Mouse (Mus musculus): ENCODE measurements around the gene Pde4c. TPM values are rescaled to one million over a fixed set of nuclear protein-coding genes. Genes with fewer than 3 reads are reported as not detected.

The Pde4c gene
- polyA plus RNA-seq, 2 experiments = 0.74 to 1.6 TPM

GRCm38 (mm10) chr8:70757523-70758307 lies 34.2 kb downstream of the Pde4c start:
- Histone ChIP-seq H3K9me3 (ENCODE audit: control insufficient read depth, low read length) (no peaks in the 10 kb centered on the region), H3K9ac (replicated peaks) (no peak overlapping the region), H3K36me3 (replicated peaks; ENCODE audit: control insufficient read depth, insufficient read depth, low read depth) (no peaks in the 10 kb centered on the region; the same call in 1 of the 2 replicates), H3K4me1 (replicated peaks; ENCODE audit: control insufficient read depth in 2 of 2, insufficient read depth in 2 of 2, low read length in 1 of 2) (peaks cover 27 to 43% of the 10 kb centered on the region in 2 experiments), H3K27me3 (ENCODE audit: control insufficient read depth, insufficient read depth, low read length) (no peaks in the 10 kb centered on the region), H3K27ac (no peak overlapping the region), H3K4me3 (ENCODE audit: insufficient read depth in 1 of 2, low read depth in 2 of 2, low read length in 2 of 2) (no peak overlapping the region), H3K4me2 (ENCODE audit: low read depth) (no peak overlapping the region)
- 71% methylated on average over 22 of the region's 22 CpGs for WGBS (ENCODE audit: insufficient replicate concordance)
- no peak for ATAC-seq (ENCODE audit: insufficient read depth)
- TF ChIP-seq CTCF (IDR thresholded peaks at IDR 0.05; ENCODE audit: low read depth) (peak; percentile 77), EP300 (IDR thresholded peaks at IDR 0.05; ENCODE audit: low read depth) (no peak)
- DNase-seq (ENCODE audit: low read depth in 3 of 3, low spot score in 3 of 3) = no peak

- H3K27me3 ChIP-seq (ENCODE audit: control insufficient read depth, insufficient read depth, low read length) = no peaks in the 10 kb centered on the region
- no peaks in the 10 kb centered on the region for H3K9me3 ChIP-seq (ENCODE audit: control insufficient read depth, low read length)
- TF ChIP-seq EP300 (IDR thresholded peaks at IDR 0.05; ENCODE audit: low read depth) (no peak), CTCF (IDR thresholded peaks at IDR 0.05; ENCODE audit: low read depth) (no peak)
- 78% methylated on average over 7 of the region's 7 CpGs for WGBS (ENCODE audit: insufficient replicate concordance)
- no peaks in the 10 kb centered on the region; the same call in 1 of the 2 replicates for H3K36me3 ChIP-seq (replicated peaks; ENCODE audit: control insufficient read depth, insufficient read depth, low read depth)
- DNase-seq (ENCODE audit: low read depth in 3 of 3, low spot score in 3 of 3) = no peak
- H3K4me2 ChIP-seq (ENCODE audit: low read depth) = no peak overlapping the region
- H3K9ac ChIP-seq (replicated peaks) = no peak overlapping the region
- H3K4me1 ChIP-seq (replicated peaks; ENCODE audit: control insufficient read depth in 2 of 2, insufficient read depth in 2 of 2, low read length in 1 of 2) = peaks cover 29 to 43% of the 10 kb centered on the region in 2 experiments
- no peak for ATAC-seq (ENCODE audit: insufficient read depth)
- no peak overlapping the region for H3K4me3 ChIP-seq (ENCODE audit: insufficient read depth in 1 of 2, low read depth in 2 of 2, low read length in 2 of 2)
- no peak overlapping the region for H3K27ac ChIP-seq
Observed at GRCm38 (mm10) chr8:70758308-70758615, 34.7 kb downstream of the Pde4c start.

GRCm38 (mm10) chr8:70758616-70759561 lies 35.4 kb downstream of the Pde4c start:
- H3K36me3 ChIP-seq (replicated peaks; ENCODE audit: control insufficient read depth, insufficient read depth, low read depth) = no peaks in the 10 kb centered on the region; the same call in 1 of the 2 replicates
- peak overlapping the region in 1 of 2 experiments; percentile 76; a peak in 1 of 4 replicates for H3K4me3 ChIP-seq (ENCODE audit: insufficient read depth in 1 of 2, low read depth in 2 of 2, low read length in 2 of 2)

GRCm38 (mm10) chr8:70760350-70760749 lies 36.8 kb downstream of the Pde4c start:
- peak overlapping the region; percentile 96 for H3K4me2 ChIP-seq (ENCODE audit: low read depth)
- WGBS (ENCODE audit: insufficient replicate concordance) = under 1% methylated on average over 22 of the region's 22 CpGs
- no peaks in the 10 kb centered on the region for H3K9me3 ChIP-seq (ENCODE audit: control insufficient read depth, low read length)
- peak overlapping the region; percentile 62 to 76 for H3K4me3 ChIP-seq (ENCODE audit: insufficient read depth in 1 of 2, low read depth in 2 of 2, low read length in 2 of 2)
- no peak for TF ChIP-seq CTCF (IDR thresholded peaks at IDR 0.05; ENCODE audit: low read depth)
- no peak for TF ChIP-seq EP300 (IDR thresholded peaks at IDR 0.05; ENCODE audit: low read depth)
- ATAC-seq (ENCODE audit: insufficient read depth) (peak; percentile 4; the same call in 1 of the 2 replicates), DNase-seq (ENCODE audit: low read depth in 3 of 3, low spot score in 3 of 3) (no peak)
- H3K27ac ChIP-seq = peak overlapping the region; percentile 87
- peaks cover 48 to 49% of the 10 kb centered on the region in 2 experiments for H3K4me1 ChIP-seq (replicated peaks; ENCODE audit: control insufficient read depth in 2 of 2, insufficient read depth in 2 of 2, low read length in 1 of 2)
- H3K36me3 ChIP-seq (replicated peaks; ENCODE audit: control insufficient read depth, insufficient read depth, low read depth) = no peaks in the 10 kb centered on the region; the same call in 1 of the 2 replicates
- H3K27me3 ChIP-seq (ENCODE audit: control insufficient read depth, insufficient read depth, low read length) = no peaks in the 10 kb centered on the region
- peak overlapping the region; percentile 75 for H3K9ac ChIP-seq (replicated peaks)

More at GRCm38 (mm10) chr8:70758616-70759561, 35.4 kb downstream of the Pde4c start:
- Histone ChIP-seq H3K4me1 (replicated peaks; ENCODE audit: control insufficient read depth in 2 of 2, insufficient read depth in 2 of 2, low read length in 1 of 2) (peaks cover 35 to 44% of the 10 kb centered on the region in 2 experiments), H3K27ac (peak overlapping the region; percentile 87; the same call in 1 of the 2 replicates), H3K9ac (replicated peaks) (no peak overlapping the region), H3K4me2 (ENCODE audit: low read depth) (peak overlapping the region; percentile 96), H3K27me3 (ENCODE audit: control insufficient read depth, insufficient read depth, low read length) (no peaks in the 10 kb centered on the region), H3K9me3 (ENCODE audit: control insufficient read depth, low read length) (no peaks in the 10 kb centered on the region)
- TF ChIP-seq CTCF (IDR thresholded peaks at IDR 0.05; ENCODE audit: low read depth) (no peak), EP300 (IDR thresholded peaks at IDR 0.05; ENCODE audit: low read depth) (no peak)
- DNase-seq (ENCODE audit: low read depth in 3 of 3, low spot score in 3 of 3) (no peak), ATAC-seq (ENCODE audit: insufficient read depth) (no peak)
- WGBS (ENCODE audit: insufficient replicate concordance) = 65% methylated on average over 19 of the region's 19 CpGs

All from liver, embryonic 14.5 days (tissue).